Mouse (Mus musculus) E14TG2a.4 (cell line): ENCODE data around the gene Fxn.

Experiments used
- CTCF ChIP-seq: conservative IDR thresholded peaks from 2 replicates; pipeline ENCODE4 v1.5.1; 2014; ENCODE audit warnings: low read length
- NANOG ChIP-seq: IDR thresholded peaks from 2 replicates; pipeline ENCODE4 v1.6.1; 2014; ENCODE audit warnings: borderline replicate concordance, low read length, mixed read lengths
- POU5F1 ChIP-seq: IDR thresholded peaks from 2 replicates; pipeline ENCODE4 v1.6.1; 2014; ENCODE audit warnings: low read length, borderline replicate concordance

GRCm38 (mm10) chr19:24321900-24322311, 41.5 kb upstream of the Fxn start:
- no peak for TF ChIP-seq CTCF
- no peak for TF ChIP-seq POU5F1
- no peak for TF ChIP-seq NANOG
